Mouse (Mus musculus): ENCODE results near the gene Eif3k. TPM values are rescaled to one million over a fixed set of nuclear protein-coding genes. Genes with fewer than 3 reads are reported as not detected.

Gene Eif3k
- polyA plus RNA-seq, 1 experiment from 2014 or later, result 307 TPM

GRCm38 (mm10) chr7:28929381-28929780, 52.3 kb downstream of the Eif3k start:
- 46% methylated on average over 3 of the region's 3 CpGs for WGBS
- H3K4me3 ChIP-seq, result no peak overlapping the region
- no peaks in the 10 kb centered on the region for H3K9me3 ChIP-seq
- H3K4me2 ChIP-seq (replicated peaks), result no peak overlapping the region
- ATAC-seq (replicated peaks), result no peak
- H3K27me3 ChIP-seq, result no peaks in the 10 kb centered on the region
- H3K27ac ChIP-seq (replicated peaks), result no peak overlapping the region
- no peaks in the 10 kb centered on the region for H3K36me3 ChIP-seq
- H3K4me1 ChIP-seq, result peaks cover 13% of the 10 kb centered on the region
- H3K9ac ChIP-seq (replicated peaks), result no peak overlapping the region

DNA sequence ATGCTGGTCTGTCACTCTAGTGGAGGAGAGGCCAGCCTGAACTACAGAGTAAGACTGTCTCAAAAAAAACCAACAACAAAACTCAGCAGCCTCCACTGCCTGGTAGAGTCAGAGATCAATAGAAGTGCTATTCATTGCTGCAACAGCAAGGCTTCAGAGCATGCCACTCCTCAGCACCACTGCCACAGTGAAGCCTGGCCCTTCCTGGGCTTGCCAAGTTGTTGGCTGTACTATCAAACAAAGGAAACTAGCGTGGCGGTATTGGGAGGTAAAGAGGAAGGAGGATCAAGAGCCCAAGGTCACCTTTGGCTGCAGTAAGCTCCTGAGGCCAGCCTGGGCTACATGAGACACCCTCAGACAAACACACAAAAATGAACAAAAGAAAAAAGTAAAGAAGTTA, 55.5 kb downstream of the Eif3k start:
- H3K27me3 ChIP-seq, result no peaks in the 10 kb centered on the region
- H3K4me2 ChIP-seq (replicated peaks), result no peak overlapping the region
- H3K9ac ChIP-seq (replicated peaks), result no peak overlapping the region
- H3K9me3 ChIP-seq, result no peaks in the 10 kb centered on the region
- no peak for ATAC-seq (replicated peaks)
- no peaks in the 10 kb centered on the region for H3K36me3 ChIP-seq
- H3K27ac ChIP-seq (replicated peaks), result no peak overlapping the region
- 47% methylated on average over 2 of the region's 2 CpGs for WGBS
- no peak overlapping the region for H3K4me3 ChIP-seq
- H3K4me1 ChIP-seq, result peaks cover 37% of the 10 kb centered on the region

DNA sequence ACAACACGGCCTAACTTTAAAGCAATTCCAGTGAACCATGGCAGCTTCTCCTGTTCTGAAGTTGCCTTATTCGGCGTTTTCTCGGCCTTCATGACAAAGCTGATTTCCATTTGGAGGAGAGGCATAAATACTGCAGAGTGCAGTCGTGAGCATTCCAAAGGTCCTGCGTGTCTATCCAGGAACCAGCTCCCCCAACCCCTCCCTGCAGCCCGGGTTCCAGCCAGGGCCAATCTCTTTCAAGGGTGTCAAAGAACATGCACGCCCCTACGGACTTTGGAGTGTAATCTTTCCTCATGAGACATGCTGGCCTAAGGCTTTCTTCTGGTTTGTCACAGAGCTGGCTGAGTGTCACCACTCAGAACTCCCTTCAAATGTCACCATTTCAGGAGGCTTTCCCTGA, 56.3 kb downstream of the Eif3k start:
- no peak overlapping the region for H3K4me3 ChIP-seq

DNA sequence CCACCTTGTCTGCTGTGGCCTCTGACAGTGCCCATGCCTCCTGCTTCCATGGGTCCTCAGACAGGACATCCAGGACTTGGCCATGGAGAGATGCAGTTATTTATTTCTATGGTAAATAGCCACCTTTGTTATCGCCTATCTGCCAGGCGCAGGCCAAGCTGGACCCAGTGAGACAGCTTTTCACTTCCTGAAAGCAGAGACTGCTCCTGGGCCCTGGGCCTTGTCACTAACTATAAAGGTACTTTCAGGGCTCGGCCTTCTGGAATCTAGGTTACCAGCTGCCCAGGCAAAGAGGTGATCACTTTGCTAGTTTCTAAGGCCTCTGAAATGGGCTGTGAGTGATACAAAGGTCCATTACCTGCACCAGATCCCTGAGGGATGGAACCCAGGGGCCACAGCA, 56.9 kb downstream of the Eif3k start:
- H3K9me3 ChIP-seq, result no peaks in the 10 kb centered on the region
- ATAC-seq (replicated peaks), result no peak

More for the DNA sequence above, 56.3 kb downstream of the Eif3k start:
- ATAC-seq (replicated peaks), result no peak
- 55% methylated on average over 9 of the region's 9 CpGs for WGBS
- Histone ChIP-seq H3K27ac (replicated peaks) (no peak overlapping the region), H3K36me3 (no peaks in the 10 kb centered on the region), H3K9me3 (no peaks in the 10 kb centered on the region), H3K4me2 (replicated peaks) (no peak overlapping the region), H3K27me3 (no peaks in the 10 kb centered on the region), H3K9ac (replicated peaks) (no peak overlapping the region), H3K4me1 (peaks cover 39% of the 10 kb centered on the region)

GRCm38 (mm10) chr7:28923865-28924291, 57.8 kb downstream of the Eif3k start:
- Histone ChIP-seq H3K9ac (replicated peaks) (no peak overlapping the region), H3K4me1 (peaks cover 53% of the 10 kb centered on the region), H3K36me3 (no peaks in the 10 kb centered on the region), H3K27ac (replicated peaks) (no peak overlapping the region), H3K4me2 (replicated peaks) (no peak overlapping the region), H3K9me3 (no peaks in the 10 kb centered on the region), H3K27me3 (no peaks in the 10 kb centered on the region), H3K4me3 (no peak overlapping the region)
- no peak for ATAC-seq (replicated peaks)
- WGBS, result 9% methylated on average over 4 of the region's 4 CpGs

More for the DNA sequence above, 56.9 kb downstream of the Eif3k start:
- H3K27ac ChIP-seq (replicated peaks), result no peak overlapping the region
- peaks cover 44% of the 10 kb centered on the region for H3K4me1 ChIP-seq
- no peak overlapping the region for H3K4me3 ChIP-seq
- no peaks in the 10 kb centered on the region for H3K27me3 ChIP-seq
- no peak overlapping the region for H3K9ac ChIP-seq (replicated peaks)
- H3K4me2 ChIP-seq (replicated peaks), result no peak overlapping the region
- no peaks in the 10 kb centered on the region for H3K36me3 ChIP-seq
- WGBS, result 79% methylated on average over 3 of the region's 3 CpGs

GRCm38 (mm10) chr7:28922606-28923005, 59.1 kb downstream of the Eif3k start:
- WGBS, result 69% methylated on average over 4 of the region's 4 CpGs
- no peak overlapping the region for H3K9ac ChIP-seq (replicated peaks)
- H3K27ac ChIP-seq (replicated peaks), result no peak overlapping the region
- no peaks in the 10 kb centered on the region for H3K27me3 ChIP-seq
- ATAC-seq (replicated peaks), result no peak
- no peak overlapping the region for H3K4me3 ChIP-seq
- no peaks in the 10 kb centered on the region for H3K9me3 ChIP-seq
- no peak overlapping the region for H3K4me2 ChIP-seq (replicated peaks)
- H3K36me3 ChIP-seq, result 0 out of 2 replicates have a peak, but pooled peaks cover 3% of the 10 kb centered on the region
- H3K4me1 ChIP-seq, result peaks cover 66% of the 10 kb centered on the region

DNA sequence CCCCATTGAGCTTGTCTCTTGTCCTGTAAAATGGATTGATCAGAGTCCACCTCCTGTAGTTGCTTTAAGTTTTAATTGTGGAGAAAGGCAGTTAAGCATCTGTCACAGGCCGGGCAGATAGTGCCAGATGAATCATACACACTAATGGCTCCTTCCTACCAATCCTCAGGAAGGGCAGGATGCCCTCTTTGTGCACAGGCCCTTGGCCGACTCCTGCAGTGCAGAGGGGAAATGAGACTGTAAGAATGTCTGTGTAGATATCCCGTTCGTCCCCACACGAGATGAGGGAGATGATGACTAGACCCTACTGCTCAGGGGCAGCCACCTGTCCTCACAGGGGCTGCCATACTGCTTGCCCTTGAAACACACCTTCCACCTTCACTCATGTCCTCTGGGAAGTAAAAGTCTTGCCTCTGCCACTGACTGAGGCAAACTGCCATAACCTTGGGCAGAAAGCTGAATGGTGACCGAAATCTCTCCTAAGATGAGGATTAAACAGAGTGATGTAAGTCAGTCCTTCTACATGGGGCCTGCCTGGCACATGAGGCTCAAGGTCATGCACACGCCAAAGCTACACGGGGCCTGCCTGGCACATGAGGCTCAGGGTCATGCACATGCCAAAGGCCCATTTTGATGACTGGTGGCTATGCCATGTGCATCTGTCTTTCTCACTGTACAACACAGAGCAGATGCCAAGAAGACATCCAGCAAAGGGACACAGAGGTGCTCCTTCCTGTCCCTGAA, 59.8 kb downstream of the Eif3k start:
- H3K27ac ChIP-seq (replicated peaks), result no peak overlapping the region
- H3K9ac ChIP-seq (replicated peaks), result no peak overlapping the region
- 76% methylated on average over 8 of the region's 8 CpGs for WGBS

More for the DNA sequence above, 59.8 kb downstream of the Eif3k start:
- Histone ChIP-seq H3K4me3 (no peak overlapping the region), H3K9me3 (no peaks in the 10 kb centered on the region), H3K4me2 (replicated peaks) (no peak overlapping the region), H3K27me3 (no peaks in the 10 kb centered on the region), H3K36me3 (0 out of 2 replicates have a peak, but pooled peaks cover 3% of the 10 kb centered on the region), H3K4me1 (peaks cover 71% of the 10 kb centered on the region)
- no peak for ATAC-seq (replicated peaks)

Other genes starting within 250 kb of the Eif3k start
- gene Mrps12, start 240.0 kb downstream of the Eif3k start, polyA plus RNA-seq (2015; fragmentation: Nextera tagmentation; extraction: Ambion mirVana), result 109 and 113 TPM in 2 replicates
- gene Sars2, start 239.9 kb downstream of the Eif3k start, polyA plus RNA-seq (2015; fragmentation: Nextera tagmentation; extraction: Ambion mirVana), result 18.5 and 18.6 TPM in 2 replicates
- 0.27 TPM in 1 of 2 replicates, not detected in the other for gene Ccer2, start 225.7 kb downstream of the Eif3k start, polyA plus RNA-seq (2015; fragmentation: Nextera tagmentation; extraction: Ambion mirVana)
- 105 and 109 TPM in 2 replicates for gene Sirt2, start 215.1 kb downstream of the Eif3k start, polyA plus RNA-seq (2015; fragmentation: Nextera tagmentation; extraction: Ambion mirVana)
- 59.0 and 62.0 TPM in 2 replicates for gene Nfkbib, start 214.4 kb downstream of the Eif3k start, polyA plus RNA-seq (2015; fragmentation: Nextera tagmentation; extraction: Ambion mirVana)
- gene Rinl, start 192.9 kb downstream of the Eif3k start, polyA plus RNA-seq (2015; fragmentation: Nextera tagmentation; extraction: Ambion mirVana), result 1.8 and 2.5 TPM in 2 replicates
- gene Hnrnpl, start 173.3 kb downstream of the Eif3k start, polyA plus RNA-seq (2015; fragmentation: Nextera tagmentation; extraction: Ambion mirVana), result 231 and 243 TPM in 2 replicates
- 85.2 and 86.5 TPM in 2 replicates for gene Ech1, start 156.6 kb downstream of the Eif3k start, polyA plus RNA-seq (2015; fragmentation: Nextera tagmentation; extraction: Ambion mirVana)
- 4.2 and 4.9 TPM in 2 replicates for gene Lgals4, start 148.0 kb downstream of the Eif3k start, polyA plus RNA-seq (2015; fragmentation: Nextera tagmentation; extraction: Ambion mirVana)
- 2.6 and 3.5 TPM in 2 replicates for gene Lgals7, start 118.0 kb downstream of the Eif3k start, polyA plus RNA-seq (2015; fragmentation: Nextera tagmentation; extraction: Ambion mirVana)
- 0.57 and 0.80 TPM in 2 replicates for gene Capn12, start 100.4 kb downstream of the Eif3k start, polyA plus RNA-seq (2015; fragmentation: Nextera tagmentation; extraction: Ambion mirVana)
- gene Actn4, start 19.5 kb downstream of the Eif3k start, polyA plus RNA-seq (2015; fragmentation: Nextera tagmentation; extraction: Ambion mirVana), result 134 TPM in 2 replicates
- gene Map4k1, start 186 bp upstream of the Eif3k start, polyA plus RNA-seq (2015; fragmentation: Nextera tagmentation; extraction: Ambion mirVana), result 5.5 and 7.7 TPM in 2 replicates
- 13.3 and 15.6 TPM in 2 replicates for gene Ryr1, start 143.3 kb upstream of the Eif3k start, polyA plus RNA-seq (2015; fragmentation: Nextera tagmentation; extraction: Ambion mirVana)
- gene Rasgrp4, start 153.0 kb upstream of the Eif3k start, polyA plus RNA-seq (2015; fragmentation: Nextera tagmentation; extraction: Ambion mirVana), result 0.57 and 0.69 TPM in 2 replicates
- gene Fam98c, start 174.4 kb upstream of the Eif3k start, polyA plus RNA-seq (2015; fragmentation: Nextera tagmentation; extraction: Ambion mirVana), result 20.5 and 21.3 TPM in 2 replicates
- 0.18 TPM in 2 replicates for gene Ggn, start 188.3 kb upstream of the Eif3k start, polyA plus RNA-seq (2015; fragmentation: Nextera tagmentation; extraction: Ambion mirVana)
- 6.4 TPM in 2 replicates for gene Spred3, start 188.5 kb upstream of the Eif3k start, polyA plus RNA-seq (2015; fragmentation: Nextera tagmentation; extraction: Ambion mirVana)
- 269 and 274 TPM in 2 replicates for gene Psmd8, start 198.8 kb upstream of the Eif3k start, polyA plus RNA-seq (2015; fragmentation: Nextera tagmentation; extraction: Ambion mirVana)
- 1.8 and 2.1 TPM in 2 replicates for gene Catsperg1, start 232.2 kb upstream of the Eif3k start, polyA plus RNA-seq (2015; fragmentation: Nextera tagmentation; extraction: Ambion mirVana)

Measured in forebrain, embryonic 15.5 days (tissue).